Mouse (Mus musculus): ENCODE results near the gene Bphl. TPM values are rescaled to one million over a fixed set of nuclear protein-coding genes. Genes with fewer than 3 reads are reported as not detected.

Gene Bphl
- polyA plus RNA-seq, 1 experiment from 2014 or later = 41.9 TPM

Other genes starting within 250 kb of the Bphl start
- not detected in 2 replicates for gene Serpinb6e, start 194.2 kb upstream of the Bphl start, polyA plus RNA-seq (2014; fragmentation: Nextera tagmentation; extraction: Ambion mirVana)
- 0.28 and 0.84 TPM in 2 replicates for gene Serpinb6c, start 131.9 kb upstream of the Bphl start, polyA plus RNA-seq (2014; fragmentation: Nextera tagmentation; extraction: Ambion mirVana)
- 18.7 and 19.8 TPM in 2 replicates for gene Nqo2, start 72.9 kb upstream of the Bphl start, polyA plus RNA-seq (2014; fragmentation: Nextera tagmentation; extraction: Ambion mirVana)
- 11.0 and 12.1 TPM in 2 replicates for gene Ripk1, start 35.2 kb upstream of the Bphl start, polyA plus RNA-seq (2014; fragmentation: Nextera tagmentation; extraction: Ambion mirVana)
- gene Serpinb6a, start 34.8 kb upstream of the Bphl start, polyA plus RNA-seq (2014; fragmentation: Nextera tagmentation; extraction: Ambion mirVana) = 41.8 and 43.1 TPM in 2 replicates
- 49.1 and 49.9 TPM in 2 replicates for gene Tubb2a, start 40.4 kb downstream of the Bphl start, polyA plus RNA-seq (2014; fragmentation: Nextera tagmentation; extraction: Ambion mirVana)
- 22.1 and 24.4 TPM in 2 replicates for gene Tubb2b, start 92.9 kb downstream of the Bphl start, polyA plus RNA-seq (2014; fragmentation: Nextera tagmentation; extraction: Ambion mirVana)
- gene Psmg4, start 125.4 kb downstream of the Bphl start, polyA plus RNA-seq (2014; fragmentation: Nextera tagmentation; extraction: Ambion mirVana) = 88.2 and 95.1 TPM in 2 replicates

All from limb, embryonic 11.5 days (tissue).